Mouse (Mus musculus) spleen, adult 2 months (tissue): ENCODE results near the gene Tns1. TPM values are rescaled to one million over a fixed set of nuclear protein-coding genes. Genes with fewer than 3 reads are reported as not detected.

Experiments used
- DNase-seq, 2 experiments: peaks; one replicate each; pipeline versions ENCODE4 v3.0.0 to v3.0.0-alpha.2; 2012 to 2021; ENCODE audit warnings: low spot score in 2 of 2, low read depth in 1 of 2
- H3K27ac ChIP-seq: fragments of 200-500 bp; 2 replicates; pipeline ENCODE4 v1.5.1; 2012; ENCODE audit warnings: low read length, inconsistent platforms; ENCODE audit not compliant: insufficient read depth
- H3K27me3 ChIP-seq: fragments of 200-500 bp; 2 replicates; pipeline ENCODE4 v1.6.1; 2012; ENCODE audit warnings: mild to moderate bottlenecking, moderate library complexity, low read length, inconsistent platforms; ENCODE audit not compliant: control insufficient read depth, insufficient read depth
- H3K36me3 ChIP-seq: fragments of 200-500 bp; 2 replicates; pipeline ENCODE4 v1.6.1; 2012; ENCODE audit warnings: mild to moderate bottlenecking, low read length, inconsistent platforms; ENCODE audit not compliant: control insufficient read depth, insufficient read depth
- H3K4me1 ChIP-seq: fragments of 200-500 bp; 2 replicates; pipeline ENCODE4 v1.6.1; 2011; ENCODE audit warnings: inconsistent platforms; ENCODE audit not compliant: control insufficient read depth, insufficient read depth, insufficient read length
- H3K4me3 ChIP-seq: fragments of 200-500 bp; 2 replicates; pipeline ENCODE4 v1.5.1; 2011; ENCODE audit warnings: mild to moderate bottlenecking, inconsistent platforms; ENCODE audit not compliant: insufficient read depth, insufficient read length; ENCODE audit errors: extremely low read depth
- CTCF ChIP-seq: fragments of 200-500 bp; IDR thresholded peaks from 2 replicates; pipeline ENCODE4 v1.5.1; 2011; ENCODE audit warnings: mild to moderate bottlenecking, inconsistent platforms; ENCODE audit not compliant: insufficient read depth, insufficient read length, insufficient replicate concordance; ENCODE audit errors: extremely low read depth
- POLR2A ChIP-seq: fragments of 200-500 bp; IDR thresholded peaks from 2 replicates; pipeline ENCODE4 v1.6.1; 2011; ENCODE audit warnings: low read depth, low read length, inconsistent platforms
- WGBS: fragments of 180-500 bp; shearing (Covaris S2); methylation state at CpG from one replicate; pipeline ENCODE4 v1.1.7; 2018; 5-methylcytosine and 5-hydroxymethylcytosine counted together
- polyA plus RNA-seq: library from polyadenylated mRNA; depleted of rRNA; stranded (reverse); fragments of >200 nt; gene quantifications from 2 replicates; pipeline ENCODE4 v1.2.3, GENCODE M21; 2012

The Tns1 gene
- polyA plus RNA-seq, 1 experiment: 80.4 TPM

DNA sequence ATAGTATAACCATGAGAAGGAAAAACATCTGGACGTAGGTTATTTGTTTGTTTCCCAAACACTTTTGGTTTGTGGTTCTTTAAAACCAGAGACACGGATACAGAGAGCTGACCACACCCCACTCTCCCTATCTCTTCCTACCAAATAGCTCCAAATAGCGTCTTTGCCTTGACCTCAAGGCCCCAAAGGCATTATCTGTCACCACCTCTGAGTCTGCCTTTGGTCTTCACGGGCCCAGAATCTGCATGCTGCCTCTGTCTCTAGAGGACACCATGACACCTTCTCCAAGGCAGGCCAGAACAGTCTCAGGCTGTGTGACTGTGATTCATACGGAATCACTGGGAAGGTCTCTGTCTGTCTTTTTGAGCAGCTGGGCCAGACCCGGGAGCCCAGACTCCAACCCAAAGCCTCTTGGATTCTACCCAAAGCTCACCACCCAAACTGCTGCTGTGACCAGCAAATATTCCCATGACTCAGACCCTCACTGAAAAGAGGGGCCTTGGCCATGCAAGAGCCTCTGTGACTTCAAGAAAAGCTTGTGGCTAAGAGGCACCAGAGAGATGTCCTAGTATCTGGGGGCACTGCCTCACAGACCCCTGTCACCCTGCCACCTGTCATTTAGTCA, 11.2 kb upstream of the Tns1 start:
- no peaks in the 10 kb centered on the region for H3K4me1 ChIP-seq
- WGBS: 67% methylated on average over 6 of the region's 6 CpGs
- no peak overlapping the region for H3K27ac ChIP-seq
- no peak for DNase-seq
- H3K4me3 ChIP-seq: no peak overlapping the region
- H3K27me3 ChIP-seq: no peaks in the 10 kb centered on the region
- TF ChIP-seq CTCF (no peak), POLR2A (no peak)
- H3K36me3 ChIP-seq: no peaks in the 10 kb centered on the region

DNA sequence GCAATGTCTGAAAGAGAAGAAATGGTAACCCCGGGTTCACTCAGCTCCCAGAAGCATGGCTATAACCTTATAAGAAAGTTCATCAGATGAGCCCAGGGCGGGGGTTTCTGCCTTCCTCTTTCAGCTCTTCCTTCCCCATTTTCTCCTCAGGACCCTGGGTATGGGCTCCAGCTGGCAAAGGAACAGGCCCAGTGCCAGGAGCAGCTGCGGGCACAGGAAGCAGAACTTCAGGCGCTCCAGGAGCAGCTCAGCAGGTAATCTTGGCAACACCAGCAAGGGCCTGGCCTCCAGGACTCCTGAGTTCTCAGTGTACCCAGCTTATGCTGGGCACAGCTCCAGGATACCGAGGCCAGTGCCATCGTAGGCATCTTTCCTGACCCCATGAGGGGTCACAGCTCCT, 9.7 kb upstream of the Tns1 start:
- H3K4me3 ChIP-seq: no peak overlapping the region
- no peak for DNase-seq
- 18% methylated on average over 6 of the region's 6 CpGs for WGBS
- H3K27me3 ChIP-seq: no peaks in the 10 kb centered on the region
- no peak overlapping the region for H3K27ac ChIP-seq
- TF ChIP-seq POLR2A: no peak
- TF ChIP-seq CTCF: no peak
- H3K36me3 ChIP-seq: no peaks in the 10 kb centered on the region
- no peaks in the 10 kb centered on the region for H3K4me1 ChIP-seq

DNA sequence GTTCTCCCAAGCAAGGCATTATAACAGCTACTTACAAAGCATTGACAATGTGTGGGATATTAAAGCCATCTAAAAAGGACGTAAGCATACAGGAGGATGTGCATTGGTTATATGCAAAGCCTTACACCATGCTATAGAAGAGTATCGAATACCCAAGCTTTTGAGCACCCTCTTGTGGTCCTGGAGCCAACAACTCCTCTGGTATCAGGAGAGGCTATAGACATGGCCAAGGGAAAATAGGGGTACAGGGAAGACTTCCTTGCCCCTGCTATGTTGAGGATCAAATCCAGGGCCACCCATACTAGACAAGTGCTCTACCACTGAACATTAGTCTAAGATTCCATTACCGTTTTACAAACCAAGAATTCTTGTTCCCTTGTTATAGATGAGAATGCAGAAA, 7.8 kb upstream of the Tns1 start:
- no peak for TF ChIP-seq CTCF
- TF ChIP-seq POLR2A: no peak
- Histone ChIP-seq H3K4me1 (no peaks in the 10 kb centered on the region), H3K27me3 (no peaks in the 10 kb centered on the region), H3K4me3 (no peak overlapping the region), H3K27ac (no peak overlapping the region), H3K36me3 (no peaks in the 10 kb centered on the region)
- no peak for DNase-seq
- 77% methylated on average over 3 of the region's 3 CpGs for WGBS

DNA sequence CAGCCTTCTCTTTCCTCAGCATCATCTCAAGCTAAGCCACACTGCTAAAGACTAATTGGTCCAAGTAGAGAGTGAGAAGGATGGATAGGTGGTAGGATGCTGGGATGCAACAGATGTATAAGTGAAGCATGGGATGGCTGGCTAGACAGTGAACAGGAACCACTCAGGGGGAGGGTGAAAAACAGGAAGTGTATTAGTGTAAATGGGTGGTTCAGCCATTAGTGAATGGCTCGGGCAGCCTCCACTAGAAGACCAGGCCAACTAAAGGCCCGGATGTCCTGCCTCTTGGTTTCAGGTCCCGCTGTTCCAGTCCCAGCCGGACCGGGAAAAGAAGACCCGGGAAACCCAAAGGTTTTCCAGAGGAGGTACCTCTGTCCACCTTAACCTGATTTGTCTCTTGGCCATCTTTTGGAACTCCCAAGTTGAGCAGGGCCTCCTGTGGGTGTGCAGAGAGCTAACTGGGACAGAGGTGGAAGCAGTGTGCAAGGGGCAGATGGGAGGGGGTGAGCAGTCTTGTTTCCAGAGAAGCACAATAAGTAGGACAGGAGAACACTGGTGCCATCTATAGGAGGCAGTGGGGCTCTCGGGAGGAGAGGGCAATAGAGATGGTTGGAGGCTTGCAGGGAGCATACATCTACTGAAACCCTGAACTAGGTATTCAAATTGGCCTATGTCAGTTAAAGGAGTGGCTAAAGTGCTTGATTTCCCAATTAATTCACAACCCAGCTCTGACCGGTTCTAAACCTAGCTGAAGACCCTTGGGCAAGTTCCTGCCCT, 6.8 kb upstream of the Tns1 start:
- no peaks in the 10 kb centered on the region for H3K4me1 ChIP-seq
- H3K27ac ChIP-seq: no peak overlapping the region
- no peak overlapping the region for H3K4me3 ChIP-seq
- 76% methylated on average over 8 of the region's 8 CpGs for WGBS
- H3K27me3 ChIP-seq: no peaks in the 10 kb centered on the region
- no peak for DNase-seq
- TF ChIP-seq CTCF (no peak), POLR2A (no peak)
- no peaks in the 10 kb centered on the region for H3K36me3 ChIP-seq

DNA sequence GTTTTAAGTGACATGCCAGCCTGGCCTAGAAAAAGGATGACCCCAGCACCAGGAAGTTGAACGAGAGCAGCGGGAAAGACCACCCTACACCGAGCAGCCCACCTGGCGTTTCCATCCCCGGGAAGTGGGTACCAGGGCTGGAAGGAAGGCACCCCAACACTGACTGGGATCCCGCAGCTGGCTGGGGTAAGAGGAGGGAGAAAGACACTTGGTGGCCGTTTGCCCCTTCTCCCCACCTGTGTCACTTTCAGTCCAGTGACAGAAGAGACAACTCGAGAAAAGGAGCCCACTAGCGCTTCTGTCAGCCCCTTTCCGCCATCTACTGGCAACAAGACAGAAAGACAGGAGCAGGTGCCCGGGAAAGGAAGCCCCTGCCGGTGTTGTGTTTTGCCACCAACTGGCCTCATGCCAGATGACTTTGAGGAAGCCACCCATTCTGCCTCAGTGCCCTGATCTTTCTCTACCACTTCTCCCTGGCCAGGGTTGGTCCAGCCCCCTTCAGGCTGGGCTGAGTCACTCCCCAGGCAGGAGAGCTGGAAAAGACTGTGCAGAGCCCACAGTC, 823 bp upstream of the Tns1 start, which contains the start of gene Rufy4:
Gene Rufy4, plus strand, starts transcription at position 551 of the 562 bp plus-strand sequence.
- H3K36me3 ChIP-seq: no peaks in the 10 kb centered on the region
- DNase-seq: peak; percentile 77 to 81
- no peak within 1 kb of the TSS for H3K27ac ChIP-seq
- no peaks in the 10 kb centered on the region for H3K4me1 ChIP-seq
- peaks cover 7% of the 10 kb centered on the region for H3K27me3 ChIP-seq
- TF ChIP-seq CTCF: peak; percentile 66; the same call in 1 of the 2 replicates
- TF ChIP-seq POLR2A: no peak
- WGBS: 2% methylated on average over 12 of the region's 12 CpGs
- H3K4me3 ChIP-seq: peak within 1 kb of the TSS; percentile 55

DNA sequence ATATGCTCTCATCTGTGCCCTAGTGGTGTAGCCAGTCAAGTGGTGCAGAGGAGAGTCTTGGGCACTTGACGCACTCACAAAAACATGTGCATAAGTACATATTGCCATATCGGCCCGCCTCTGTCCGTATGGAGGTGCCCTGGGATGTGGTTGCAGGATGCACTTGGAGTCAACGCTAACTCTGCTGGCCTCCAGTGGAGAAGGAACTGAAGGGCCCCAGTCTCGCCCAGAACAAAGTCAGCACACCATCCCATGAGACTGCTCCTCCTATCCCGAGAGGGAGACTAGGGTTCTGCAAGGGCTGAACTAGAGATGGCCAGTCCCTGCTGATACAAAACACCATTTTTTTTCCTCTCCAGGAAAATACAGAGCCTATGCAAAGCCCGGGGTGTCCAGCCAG, 1.0 kb downstream of the Tns1 start:
- H3K27ac ChIP-seq: no peak overlapping the region
- H3K36me3 ChIP-seq: no peaks in the 10 kb centered on the region
- peaks cover 7% of the 10 kb centered on the region for H3K27me3 ChIP-seq
- no peaks in the 10 kb centered on the region for H3K4me1 ChIP-seq
- H3K4me3 ChIP-seq: no peak overlapping the region
- TF ChIP-seq CTCF: no peak
- TF ChIP-seq POLR2A: no peak
- whole genome bisulfite sequencing: 76% methylated on average over 8 of the region's 8 CpGs
- no peak for DNase-seq

DNA sequence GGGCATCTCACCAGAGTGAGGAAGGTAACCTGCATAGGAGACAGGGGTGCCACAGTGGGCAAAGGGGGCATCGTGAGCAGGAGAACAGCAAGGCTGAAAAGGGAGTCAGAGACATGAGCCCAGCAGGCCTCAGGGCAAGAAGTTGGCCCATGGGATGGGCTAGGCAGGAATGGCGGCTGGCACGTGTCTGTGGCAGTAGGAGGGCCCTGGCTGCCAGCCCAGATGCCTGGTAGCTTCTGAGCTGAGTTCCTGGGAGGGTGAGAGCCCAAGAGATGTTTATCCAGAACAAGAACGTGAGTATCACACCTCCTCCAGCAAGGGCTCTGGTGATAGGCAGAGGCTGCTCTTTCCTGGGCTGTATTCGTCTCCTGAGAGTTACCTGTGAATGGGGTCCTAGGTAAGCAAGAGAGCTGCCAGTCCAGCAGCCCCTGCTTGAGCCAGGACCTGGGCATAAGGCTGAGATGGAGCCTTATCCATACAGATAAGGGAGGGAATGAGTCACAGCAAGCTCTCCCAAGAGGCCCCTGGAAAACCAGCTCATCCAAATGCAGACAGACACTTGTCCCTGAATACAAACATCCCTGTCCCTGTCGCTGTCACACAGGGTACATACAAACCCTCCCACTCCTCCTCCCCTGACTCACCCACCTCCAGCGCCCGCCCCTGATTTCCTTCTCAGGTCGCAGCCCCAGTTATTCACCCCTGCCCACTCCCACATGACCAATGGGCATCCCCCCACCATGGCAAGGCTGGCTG, 2.2 kb downstream of the Tns1 start:
- Histone ChIP-seq H3K27me3 (peaks cover 7% of the 10 kb centered on the region), H3K27ac (no peak overlapping the region), H3K4me1 (no peaks in the 10 kb centered on the region), H3K36me3 (no peaks in the 10 kb centered on the region), H3K4me3 (no peak overlapping the region)
- no peak for DNase-seq
- 55% methylated on average over 9 of the region's 9 CpGs for WGBS
- no peak for TF ChIP-seq CTCF
- no peak for TF ChIP-seq POLR2A
